Mouse (Mus musculus) liver, embryonic 14.5 days (tissue): Measurements from ENCODE around the gene Ube3b.

Experiments
- CTCF ChIP-seq: IDR thresholded peaks from 2 replicates; pipeline ENCODE4 v1.5.1; 2016; ENCODE audit warnings: antibody characterized with exemption, low read depth, control low read depth
- EP300 ChIP-seq: IDR thresholded peaks from 2 replicates; pipeline ENCODE4 v1.6.1; 2016; ENCODE audit warnings: antibody characterized with exemption, low read depth

DNA sequence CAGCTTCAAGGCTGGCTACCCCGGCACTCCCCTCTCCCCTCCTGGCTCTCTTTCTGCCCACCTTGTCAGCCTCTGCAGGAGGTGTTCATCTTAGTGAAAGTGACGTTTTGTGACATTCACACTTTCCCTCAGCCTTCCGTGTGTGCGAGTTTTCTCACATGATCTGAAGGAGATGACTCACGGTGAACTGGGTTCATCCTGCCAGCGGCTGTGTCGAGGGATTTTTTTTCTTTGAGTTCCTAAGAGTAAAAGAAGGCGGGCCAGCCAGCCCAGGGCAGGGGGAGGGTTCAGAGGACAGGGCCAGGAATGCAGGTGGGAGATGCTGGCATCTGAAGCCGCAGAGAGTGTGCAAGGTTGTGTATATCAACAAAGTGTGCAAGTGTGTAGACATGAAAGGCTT is 12.8 kb downstream of the Ube3b start:
- TF ChIP-seq CTCF (no peak), EP300 (no peak)
